14 mouse cellular contexts compared by ENCODE assay signal in the genomic region with DNA sequence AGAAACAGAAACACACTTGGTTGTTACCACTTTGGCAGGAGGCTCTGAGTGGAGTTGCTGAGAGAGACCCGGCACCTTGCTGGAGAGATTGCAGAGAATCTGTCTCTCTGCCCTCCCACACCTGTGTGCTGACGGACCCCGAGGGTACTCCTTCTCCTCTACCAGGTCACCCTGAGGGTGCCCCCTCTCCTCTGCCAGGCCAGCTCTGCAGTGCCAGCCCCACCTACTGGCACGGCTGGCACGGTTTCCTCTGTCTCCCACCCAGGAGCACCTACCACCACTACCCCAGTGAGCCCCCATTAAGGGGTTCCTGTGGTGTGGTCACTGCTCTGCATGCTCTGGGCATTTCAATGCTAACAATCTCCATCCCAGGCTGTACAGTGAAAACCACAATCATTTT.
"Had no signal": no experiment of that assay in that cellular context is flagged by ENCODE, and none has a peak within 500 bp of the region (broad histone marks: within the 10 kb centered on the region; RNA-seq: fewer than 3 reads in every experiment).

No protein-coding gene starts in this region.

- H3K27ac ChIP-seq: liver, embryonic 15.5 days; macrophage; midbrain, embryonic 12.5 days had no signal

- H3K4me1 ChIP-seq: liver, embryonic 15.5 days; megakaryocyte, embryonic 14.5 days had no signal

- H3K9me3 ChIP-seq: liver, embryonic 15.5 days; midbrain, embryonic 12.5 days had no signal

- DNase-seq: kidney, adult 8-10 months; kidney, postnatal 25 days; left cerebral cortex, postnatal 4 days; lung, adult 2 months; lung, postnatal 10 days; right cerebral cortex, adult 18-20 months; right cerebral cortex, postnatal 25 days had no signal

- H3K4me2 ChIP-seq: liver, embryonic 11.5 days; liver, embryonic 15.5 days; midbrain, embryonic 12.5 days had no signal

- H3K9ac ChIP-seq: liver, embryonic 15.5 days; midbrain, embryonic 12.5 days had no signal

- ATAC-seq: inflammation-experienced regulatory T-cells, adult 6 months; intestine, postnatal 0 days had no signal

- H3K27me3 ChIP-seq: liver, embryonic 15.5 days had no signal

- H3K4me3 ChIP-seq: liver, embryonic 15.5 days; megakaryocyte, embryonic 14.5 days; midbrain, embryonic 12.5 days had no signal

- H3K36me3 ChIP-seq: liver, embryonic 15.5 days; midbrain, embryonic 12.5 days had no signal
